Mouse (Mus musculus): ENCODE measurements around the gene Jmjd6. TPM values are rescaled to one million over a fixed set of nuclear protein-coding genes. Genes with fewer than 3 reads are reported as not detected.
"Not testable (repeated sequence)": the region's sequence is repeated elsewhere in the genome, so short reads cannot be mapped to it uniquely, and the experiment has no call there.

Jmjd6 gene
- polyA plus RNA-seq, 1 experiment from 2014 or later: 89.9 TPM

DNA sequence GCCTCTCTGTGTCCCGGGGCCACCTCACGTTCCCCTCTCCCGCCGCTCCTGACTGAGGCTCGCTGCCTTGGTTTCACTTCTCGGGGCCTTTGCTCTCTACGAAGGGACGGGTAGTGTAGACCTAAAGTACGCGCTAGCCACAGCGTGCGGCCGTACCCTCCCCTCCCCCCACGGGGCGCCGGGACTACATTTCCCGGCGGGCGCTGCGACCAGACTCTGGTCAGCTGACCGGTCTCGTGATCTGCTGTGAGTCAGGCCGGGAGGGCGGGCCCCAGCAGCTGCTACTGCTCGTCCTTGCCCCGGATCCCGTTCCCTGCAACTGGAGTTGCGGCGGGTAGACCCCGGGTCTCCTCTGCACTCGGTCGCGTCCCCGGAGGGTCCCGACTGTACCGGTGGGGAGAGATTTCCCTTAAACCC is 10.3 kb upstream of the Jmjd6 start:
- peak overlapping the region; percentile 100 for H3K4me3 ChIP-seq (ENCODE audit: low read depth, low read length)
- peaks cover 19% of the 10 kb centered on the region for H3K4me1 ChIP-seq (ENCODE audit: control insufficient read depth, insufficient read depth, low read length)
- DNase-seq (ENCODE audit: low spot score, missing footprints) (peak; percentile 99), ATAC-seq (ENCODE audit: low FRiP score) (peak; percentile 92)
- H3K4me2 ChIP-seq: peak overlapping the region; percentile 95
- H3K27me3 ChIP-seq (ENCODE audit: control insufficient read depth, insufficient read depth, low read length): no peaks in the 10 kb centered on the region
- peaks cover 9% of the 10 kb centered on the region; the same call in 1 of the 2 replicates for H3K36me3 ChIP-seq (ENCODE audit: control insufficient read depth, insufficient read depth, low read length)
- H3K9ac ChIP-seq (ENCODE audit: low read length): peak overlapping the region; percentile 98
- no peaks in the 10 kb centered on the region for H3K9me3 ChIP-seq (ENCODE audit: control insufficient read depth, low read length)
- WGBS: 0% methylated on average over 36 of the region's 36 CpGs
- H3K27ac ChIP-seq (ENCODE audit: low read depth, low read length): peak overlapping the region; percentile 95

DNA sequence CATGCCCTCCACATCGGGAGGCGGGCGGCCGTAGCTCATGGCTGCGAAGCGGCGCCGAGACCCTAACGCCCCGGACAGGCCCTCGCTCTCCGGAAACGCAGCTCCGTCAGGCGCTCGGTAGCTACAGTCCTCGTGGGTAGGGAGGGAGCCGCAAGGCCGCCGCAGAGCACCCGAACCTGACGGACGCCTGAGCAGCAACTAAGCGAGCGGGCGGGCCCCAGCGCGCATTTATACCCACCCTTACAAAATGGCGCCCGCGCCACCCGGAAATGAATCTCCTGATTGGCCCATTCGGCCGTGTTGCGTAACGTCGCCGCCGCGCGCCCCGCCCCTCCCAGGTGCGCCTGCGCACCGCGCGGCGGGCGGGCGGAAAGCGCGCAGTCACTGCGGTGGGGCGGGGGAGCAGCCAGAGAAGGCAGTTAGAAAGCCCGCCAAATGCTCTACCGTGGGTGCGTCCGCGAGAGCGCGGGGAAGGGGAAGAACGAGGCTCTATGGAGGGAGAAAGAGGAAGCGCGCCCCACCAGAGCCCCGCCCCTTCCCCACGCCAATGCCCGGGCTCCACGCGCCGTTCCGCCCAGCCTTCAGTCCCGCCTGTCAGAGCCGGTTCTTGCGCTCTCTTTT is 9.8 kb upstream of the Jmjd6 start, which contains the start of gene Srsf2:
Gene Srsf2 (minus strand): TSS at position 204 of the 621 bp plus-strand sequence.
- Histone ChIP-seq H3K4me3 (ENCODE audit: low read depth, low read length) (peak within 1 kb of the TSS; percentile 100), H3K4me2 (peak within 1 kb of the TSS; percentile 95), H3K27ac (ENCODE audit: low read depth, low read length) (peak within 1 kb of the TSS; percentile 95), H3K36me3 (ENCODE audit: control insufficient read depth, insufficient read depth, low read length) (peaks cover 9% of the 10 kb centered on the region; the same call in 1 of the 2 replicates), H3K4me1 (ENCODE audit: control insufficient read depth, insufficient read depth, low read length) (peaks cover 19% of the 10 kb centered on the region), H3K27me3 (ENCODE audit: control insufficient read depth, insufficient read depth, low read length) (no peaks in the 10 kb centered on the region), H3K9me3 (ENCODE audit: control insufficient read depth, low read length) (no peaks in the 10 kb centered on the region), H3K9ac (ENCODE audit: low read length) (peak within 1 kb of the TSS; percentile 98)
- ATAC-seq (ENCODE audit: low FRiP score) (peak; percentile 89), DNase-seq (ENCODE audit: low spot score, missing footprints) (peak; percentile 100)
- under 1% methylated on average over 73 of the region's 74 CpGs for WGBS

DNA sequence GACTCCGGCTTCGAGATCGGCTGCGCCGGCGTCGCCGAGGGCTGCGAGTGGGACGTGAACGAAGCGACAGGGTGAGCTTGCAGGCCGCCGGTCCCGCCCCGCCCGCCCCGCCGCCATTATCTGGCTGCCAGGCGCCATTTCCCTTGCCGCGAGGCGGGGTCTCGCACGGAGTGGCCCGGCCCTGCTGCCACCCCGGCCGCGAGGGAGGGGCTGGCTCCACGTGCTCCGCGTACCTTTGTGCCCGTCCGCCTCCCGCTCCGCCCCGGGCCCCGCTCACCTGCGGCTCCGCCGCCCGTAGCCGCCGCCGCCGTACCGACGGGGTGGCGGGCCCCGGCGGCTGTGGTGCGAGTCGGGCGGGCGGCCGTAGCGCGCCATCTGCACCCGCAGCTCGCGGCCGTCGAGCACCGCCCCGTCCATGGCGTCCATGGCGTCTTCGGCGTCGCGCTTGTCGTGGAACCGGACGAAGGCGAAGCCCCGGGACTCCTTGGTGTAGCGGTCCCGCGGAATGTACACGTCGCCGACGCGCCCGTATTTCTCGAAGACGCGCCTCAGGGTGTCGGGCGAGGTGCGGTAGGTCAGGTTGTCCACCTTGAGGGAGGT is 9.1 kb upstream of the Jmjd6 start, which contains the start of gene Mfsd11:
Gene Mfsd11 (plus strand): TSS at position 150 of the 600 bp plus-strand sequence.
- H3K4me3 ChIP-seq (ENCODE audit: low read depth, low read length): peak within 1 kb of the TSS; percentile 100
- peak within 1 kb of the TSS; percentile 95 for H3K27ac ChIP-seq (ENCODE audit: low read depth, low read length)
- H3K27me3 ChIP-seq (ENCODE audit: control insufficient read depth, insufficient read depth, low read length): no peaks in the 10 kb centered on the region
- no peaks in the 10 kb centered on the region for H3K9me3 ChIP-seq (ENCODE audit: control insufficient read depth, low read length)
- peak within 1 kb of the TSS; percentile 95 for H3K4me2 ChIP-seq
- WGBS: under 1% methylated on average over 83 of the region's 91 CpGs
- peaks cover 19% of the 10 kb centered on the region for H3K4me1 ChIP-seq (ENCODE audit: control insufficient read depth, insufficient read depth, low read length)
- H3K9ac ChIP-seq (ENCODE audit: low read length): peak within 1 kb of the TSS; percentile 98
- H3K36me3 ChIP-seq (ENCODE audit: control insufficient read depth, insufficient read depth, low read length): peaks cover 9% of the 10 kb centered on the region; the same call in 1 of the 2 replicates
- DNase-seq (ENCODE audit: low spot score, missing footprints) (no peak), ATAC-seq (ENCODE audit: low FRiP score) (peak; percentile 49)

DNA sequence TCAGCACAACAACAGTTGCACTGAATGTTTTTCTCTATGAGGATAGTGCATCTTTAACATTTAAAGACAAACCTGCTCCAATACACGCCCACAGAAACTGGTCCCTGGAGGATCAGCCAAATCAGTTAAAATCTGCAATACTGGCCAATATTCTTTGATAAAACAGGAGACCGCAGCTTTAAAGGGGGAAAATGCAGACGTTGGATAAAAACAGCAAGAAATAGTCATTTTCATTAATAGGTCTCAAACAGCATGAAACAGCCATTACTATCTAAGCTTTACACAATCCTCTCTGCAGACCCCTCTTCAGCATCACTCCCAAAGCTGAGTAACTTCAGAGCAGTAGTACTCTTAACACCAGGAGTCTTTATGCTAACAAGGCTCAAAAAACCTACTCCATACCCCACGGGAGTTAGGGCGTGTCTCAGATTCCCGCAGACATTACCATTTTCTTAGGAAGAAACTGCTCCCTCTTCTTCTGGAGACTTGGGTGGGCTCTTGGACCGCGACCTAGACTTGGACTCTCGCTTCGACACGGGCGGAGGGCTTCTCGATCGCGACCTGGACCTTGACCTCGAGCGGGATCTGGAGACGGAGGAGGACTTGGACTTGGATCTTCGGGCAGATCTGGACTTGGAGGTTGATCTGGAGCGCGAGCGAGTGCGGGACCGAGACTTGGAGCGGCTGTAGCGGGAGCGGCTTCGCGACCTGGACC is 8.5 kb upstream of the Jmjd6 start:
- peak; percentile 96 for DNase-seq (ENCODE audit: low spot score, missing footprints)
- under 1% methylated on average over 29 of the region's 29 CpGs for whole genome bisulfite sequencing
- Histone ChIP-seq H3K9me3 (ENCODE audit: control insufficient read depth, low read length) (no peaks in the 10 kb centered on the region), H3K27me3 (ENCODE audit: control insufficient read depth, insufficient read depth, low read length) (no peaks in the 10 kb centered on the region), H3K4me3 (ENCODE audit: low read depth, low read length) (peak overlapping the region; percentile 100), H3K4me1 (ENCODE audit: control insufficient read depth, insufficient read depth, low read length) (peaks cover 19% of the 10 kb centered on the region), H3K27ac (ENCODE audit: low read depth, low read length) (peak overlapping the region; percentile 95), H3K4me2 (peak overlapping the region; percentile 95), H3K9ac (ENCODE audit: low read length) (peak overlapping the region; percentile 98), H3K36me3 (ENCODE audit: control insufficient read depth, insufficient read depth, low read length) (peaks cover 9% of the 10 kb centered on the region; the same call in 1 of the 2 replicates)
- ATAC-seq (ENCODE audit: low FRiP score): no peak

DNA sequence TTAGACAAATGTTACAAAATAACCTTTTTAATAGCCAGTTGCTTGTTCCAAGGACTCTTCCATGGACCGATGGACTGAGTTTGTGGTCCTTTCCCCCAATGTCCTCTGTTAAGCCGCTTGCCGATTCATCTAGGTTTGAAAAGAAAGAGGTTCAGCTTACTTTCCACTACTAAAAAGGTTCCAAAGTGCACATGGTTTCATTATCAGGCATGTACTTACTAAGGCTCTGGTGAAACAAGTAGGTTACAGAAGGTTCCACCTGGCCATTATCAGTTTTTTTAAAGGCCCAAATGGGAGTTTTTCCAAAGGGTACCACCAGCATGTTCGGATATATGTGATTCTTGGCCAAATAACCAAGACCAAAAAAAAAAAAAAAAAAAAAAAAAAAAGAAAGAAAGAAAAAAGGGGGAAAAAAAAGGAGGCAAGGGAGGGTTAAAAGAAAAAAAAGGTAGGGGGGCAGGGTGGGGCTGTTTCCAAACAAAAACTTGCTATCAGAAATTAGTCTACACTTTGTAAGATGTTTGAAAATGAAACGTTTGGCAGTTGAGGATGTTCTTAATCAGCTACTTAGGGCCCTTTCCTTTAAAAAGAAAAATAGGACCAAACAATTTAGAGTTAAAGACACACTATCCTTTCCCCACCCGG is 7.7 kb upstream of the Jmjd6 start:
- H3K4me2 ChIP-seq: peak overlapping the region; percentile 95
- ATAC-seq (ENCODE audit: low FRiP score) (no peak), DNase-seq (ENCODE audit: low spot score, missing footprints) (peak; percentile 88)
- H3K9me3 ChIP-seq (ENCODE audit: control insufficient read depth, low read length): no peaks in the 10 kb centered on the region
- peak overlapping the region; percentile 98 for H3K9ac ChIP-seq (ENCODE audit: low read length)
- H3K27me3 ChIP-seq (ENCODE audit: control insufficient read depth, insufficient read depth, low read length): no peaks in the 10 kb centered on the region
- 40% methylated on average over 6 of the region's 6 CpGs for WGBS
- peaks cover 19% of the 10 kb centered on the region for H3K4me1 ChIP-seq (ENCODE audit: control insufficient read depth, insufficient read depth, low read length)
- peaks cover 9% of the 10 kb centered on the region; the same call in 1 of the 2 replicates for H3K36me3 ChIP-seq (ENCODE audit: control insufficient read depth, insufficient read depth, low read length)
- peak overlapping the region; percentile 100 for H3K4me3 ChIP-seq (ENCODE audit: low read depth, low read length)
- H3K27ac ChIP-seq (ENCODE audit: low read depth, low read length): no peak overlapping the region

DNA sequence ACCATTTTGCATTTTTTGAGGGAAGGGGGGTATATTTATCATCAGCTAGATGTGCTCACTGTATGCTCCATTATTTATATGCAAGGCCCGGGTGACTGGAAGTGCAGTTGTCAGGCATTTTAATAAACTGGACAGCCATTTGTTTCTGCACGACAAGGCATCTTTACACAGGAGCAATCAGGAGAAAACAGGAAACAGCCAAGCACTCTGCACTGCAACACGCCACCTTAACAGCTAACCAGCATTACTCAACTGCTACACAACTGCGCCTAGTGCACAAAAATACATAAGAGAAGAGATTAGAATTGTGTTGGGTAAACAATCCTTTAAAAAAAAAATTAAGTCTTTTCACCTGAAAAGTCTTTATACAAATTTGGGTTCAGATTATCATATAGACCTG is 6.8 kb upstream of the Jmjd6 start:
- 78% methylated on average over 4 of the region's 4 CpGs for WGBS
- DNase-seq (ENCODE audit: low spot score, missing footprints) (peak; percentile 85), ATAC-seq (ENCODE audit: low FRiP score) (no peak)
- Histone ChIP-seq H3K27ac (ENCODE audit: low read depth, low read length) (no peak overlapping the region), H3K4me1 (ENCODE audit: control insufficient read depth, insufficient read depth, low read length) (peaks cover 19% of the 10 kb centered on the region), H3K4me2 (peak overlapping the region; percentile 95), H3K9me3 (ENCODE audit: control insufficient read depth, low read length) (no peaks in the 10 kb centered on the region), H3K9ac (ENCODE audit: low read length) (no peak overlapping the region), H3K36me3 (ENCODE audit: control insufficient read depth, insufficient read depth, low read length) (peaks cover 9% of the 10 kb centered on the region; the same call in 1 of the 2 replicates), H3K4me3 (ENCODE audit: low read depth, low read length) (no peak overlapping the region), H3K27me3 (ENCODE audit: control insufficient read depth, insufficient read depth, low read length) (no peaks in the 10 kb centered on the region)

DNA sequence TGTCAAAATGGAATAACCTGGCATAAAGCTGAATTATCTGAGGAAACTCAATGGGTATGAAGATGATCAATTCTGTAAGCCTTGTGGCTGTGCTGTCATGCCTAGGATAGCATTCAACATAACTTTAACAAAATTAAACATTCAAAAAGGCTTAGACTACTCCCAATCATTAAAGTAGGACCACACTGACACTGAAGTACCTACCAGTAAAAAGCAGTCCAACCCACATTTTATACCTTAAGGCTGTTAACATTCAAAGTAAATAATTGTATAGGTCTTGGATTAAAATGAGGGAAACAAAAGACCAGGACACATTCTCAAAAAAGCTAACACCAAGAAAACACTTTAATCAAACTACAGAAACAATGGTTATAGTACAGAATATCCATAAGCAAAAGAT is 6.3 kb upstream of the Jmjd6 start:
- no peak overlapping the region for H3K27ac ChIP-seq (ENCODE audit: low read depth, low read length)
- ATAC-seq (ENCODE audit: low FRiP score) (no peak), DNase-seq (ENCODE audit: low spot score, missing footprints) (peak; percentile 81)
- peaks cover 17% of the 10 kb centered on the region for H3K4me1 ChIP-seq (ENCODE audit: control insufficient read depth, insufficient read depth, low read length)
- H3K9ac ChIP-seq (ENCODE audit: low read length): no peak overlapping the region
- peaks cover 9% of the 10 kb centered on the region; the same call in 1 of the 2 replicates for H3K36me3 ChIP-seq (ENCODE audit: control insufficient read depth, insufficient read depth, low read length)
- H3K4me3 ChIP-seq (ENCODE audit: low read depth, low read length): no peak overlapping the region
- H3K27me3 ChIP-seq (ENCODE audit: control insufficient read depth, insufficient read depth, low read length): no peaks in the 10 kb centered on the region
- no peak overlapping the region for H3K4me2 ChIP-seq
- no peaks in the 10 kb centered on the region for H3K9me3 ChIP-seq (ENCODE audit: control insufficient read depth, low read length)

DNA sequence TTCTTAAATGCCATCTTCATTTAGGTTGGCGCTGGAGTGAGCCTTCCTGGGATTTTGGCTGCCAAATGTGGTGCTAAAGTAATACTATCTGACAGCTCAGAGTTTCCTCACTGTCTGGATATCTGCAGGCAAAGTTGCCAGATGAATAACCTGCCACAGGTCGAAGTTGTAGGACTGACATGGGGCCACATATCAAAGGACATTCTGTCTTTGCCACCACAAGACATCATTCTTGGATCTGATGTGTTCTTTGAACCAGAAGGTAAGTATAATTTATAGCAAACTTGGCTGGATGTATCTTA is 5.6 kb upstream of the Jmjd6 start:
- not testable (repeated sequence) for ATAC-seq (ENCODE audit: low FRiP score); H3K9me3 ChIP-seq (ENCODE audit: control insufficient read depth, low read length); H3K9ac ChIP-seq (ENCODE audit: low read length); H3K27me3 ChIP-seq (ENCODE audit: control insufficient read depth, insufficient read depth, low read length); H3K4me2 ChIP-seq; H3K36me3 ChIP-seq (ENCODE audit: control insufficient read depth, insufficient read depth, low read length); H3K4me3 ChIP-seq (ENCODE audit: low read depth, low read length); H3K27ac ChIP-seq (ENCODE audit: low read depth, low read length)
- 81% methylated on average over 2 of the region's 2 CpGs for WGBS
- DNase-seq (ENCODE audit: low spot score, missing footprints): peak; percentile 73
- peaks cover 20% of the 10 kb centered on the region for H3K4me1 ChIP-seq (ENCODE audit: control insufficient read depth, insufficient read depth, low read length)
